Mouse (Mus musculus) thymus, postnatal 14 days (tissue): ENCODE data around the gene Galnt16.

ENCODE experiments used
- DNase-seq: peaks from one replicate; pipeline ENCODE4 v3.0.0; 2021

The Galnt16 gene

DNA sequence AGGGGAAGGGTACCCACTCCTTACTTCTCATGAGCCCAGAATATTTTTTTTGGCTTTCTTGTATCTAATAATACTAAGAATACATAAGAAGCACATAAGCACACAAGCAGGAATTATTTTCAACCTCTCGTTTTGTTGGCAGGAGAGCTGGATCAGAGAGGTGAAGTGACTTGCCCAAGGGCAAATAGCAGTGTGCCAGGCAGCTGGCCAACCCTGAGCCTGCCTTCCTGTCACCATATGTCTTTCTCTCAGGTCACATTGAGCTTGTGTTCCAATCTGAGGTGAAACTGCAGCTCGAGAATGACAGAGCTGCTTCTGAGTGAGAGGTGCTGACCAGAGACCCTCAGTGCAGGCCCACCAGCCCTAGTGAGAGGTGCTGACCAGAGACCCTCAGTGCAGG, 15.8 kb downstream of the Galnt16 start:
- DNase-seq: no peak

DNA sequence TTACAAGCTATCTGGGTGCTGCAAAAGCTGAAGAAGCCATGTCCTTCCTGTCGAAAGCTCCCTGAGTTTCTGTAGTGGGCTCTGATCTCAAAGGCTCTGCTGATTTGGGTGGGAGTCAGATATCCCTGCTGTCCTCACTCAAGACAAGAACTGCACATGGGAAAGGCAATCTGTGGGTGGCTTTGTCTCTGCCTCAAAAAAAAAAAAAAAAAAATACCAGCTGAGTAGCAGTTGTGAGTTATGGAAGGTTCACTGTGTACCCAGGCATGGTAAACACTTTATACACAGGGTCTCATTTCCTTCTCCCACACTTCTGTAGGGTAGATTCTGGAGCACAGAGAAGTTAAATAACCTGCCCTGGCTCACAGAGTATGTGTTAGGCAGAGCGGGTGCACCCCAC, 19.2 kb downstream of the Galnt16 start:
- DNase-seq: no peak

DNA sequence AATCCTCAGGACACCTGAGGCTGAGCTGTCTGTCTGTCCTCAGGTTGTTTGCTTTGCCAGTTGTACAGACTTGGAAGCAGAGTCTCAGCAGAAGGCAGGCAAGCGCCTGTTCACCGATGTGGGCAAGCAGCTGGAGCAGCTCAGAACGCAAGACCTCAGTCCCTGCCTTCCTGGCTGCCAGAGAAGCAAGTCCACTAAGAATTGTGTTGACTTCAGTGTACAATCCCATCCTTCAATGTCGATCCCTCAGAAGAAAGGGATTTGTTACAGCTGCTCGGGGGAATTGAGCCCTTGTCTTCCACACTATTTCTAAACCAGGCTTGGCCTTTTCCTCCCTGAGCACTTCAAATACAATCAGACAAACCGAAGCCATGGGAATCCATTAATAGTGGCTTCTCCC, 20.2 kb downstream of the Galnt16 start:
- DNase-seq: no peak

DNA sequence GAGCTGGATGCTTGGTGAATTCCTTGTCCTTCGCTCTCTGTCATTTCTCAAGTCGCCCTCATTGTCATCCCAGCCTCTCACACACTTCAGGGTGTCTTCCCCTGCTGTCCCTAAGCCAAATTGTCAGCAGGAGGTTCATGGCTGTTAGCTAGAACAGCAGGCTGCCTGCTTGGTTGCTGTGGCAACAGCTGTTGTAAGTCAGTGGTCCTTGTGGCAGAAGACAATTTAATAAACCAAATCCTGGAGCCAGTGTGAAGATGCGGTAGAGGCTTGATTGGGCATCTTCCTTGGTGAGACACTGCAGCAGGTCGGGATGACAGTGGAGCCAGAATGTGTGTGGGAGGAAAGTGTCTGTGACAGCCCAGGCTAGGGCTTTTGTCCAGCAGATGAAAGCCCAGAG, 27.2 kb downstream of the Galnt16 start:
- no peak for DNase-seq

DNA sequence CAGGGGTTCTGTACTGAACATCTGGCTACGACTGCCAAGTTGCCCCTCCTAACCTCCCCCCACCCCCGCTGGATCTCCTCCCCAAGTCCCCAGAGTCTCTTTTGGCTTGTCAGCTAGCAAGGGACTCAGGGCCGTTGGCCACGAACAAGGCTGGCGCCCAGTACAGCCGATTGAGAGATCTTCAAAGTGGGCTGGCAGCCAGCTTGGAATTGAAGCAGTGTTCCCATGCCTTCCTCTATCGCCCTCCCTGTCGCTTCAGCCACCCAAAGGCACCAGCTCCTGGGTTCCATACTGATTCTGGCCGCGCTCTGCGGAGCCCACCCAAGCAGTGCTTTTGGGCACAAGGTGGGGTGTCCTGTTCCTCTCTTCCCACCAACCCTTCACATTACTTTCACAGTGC, 31.6 kb downstream of the Galnt16 start:
- no peak for DNase-seq

DNA sequence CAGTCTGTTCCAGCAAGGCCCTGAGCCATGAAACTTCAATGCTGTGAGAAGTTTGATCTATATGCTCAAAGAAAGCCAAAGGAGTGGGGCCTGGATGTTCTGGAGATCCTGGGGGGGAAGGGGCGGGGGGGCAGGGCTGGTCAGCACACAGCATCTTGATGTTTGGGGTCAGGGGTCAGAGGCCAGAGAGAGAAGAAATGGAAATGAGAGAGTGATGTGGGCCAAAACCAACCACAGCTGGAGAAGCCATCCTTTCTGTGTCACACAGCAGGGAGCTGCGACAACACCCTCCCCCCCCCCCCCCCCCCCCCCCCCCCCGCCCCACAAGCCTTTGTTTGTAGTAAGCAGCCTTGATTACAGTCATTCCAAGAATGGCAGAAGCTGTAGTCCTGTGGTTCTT, 35.1 kb downstream of the Galnt16 start:
- DNase-seq: no peak

DNA sequence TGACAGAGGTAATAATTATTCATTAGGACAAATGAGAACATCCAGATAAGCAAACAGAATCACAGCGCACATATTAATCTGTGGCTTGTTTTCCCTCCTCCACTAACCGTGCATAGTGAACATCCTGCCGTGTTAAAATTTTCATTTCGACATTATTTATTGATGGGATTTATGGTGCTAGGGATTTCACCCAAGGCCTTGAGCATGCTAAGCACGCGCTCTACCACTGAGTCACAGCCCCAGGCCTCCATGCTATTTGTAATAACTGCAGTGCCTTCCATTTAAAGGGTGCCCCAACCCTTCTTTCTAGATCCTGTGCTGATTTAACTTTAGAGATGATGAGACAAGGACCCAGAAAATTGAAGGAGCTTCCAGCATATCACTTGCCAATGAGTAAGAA, 36.2 kb downstream of the Galnt16 start:
- no peak for DNase-seq

DNA sequence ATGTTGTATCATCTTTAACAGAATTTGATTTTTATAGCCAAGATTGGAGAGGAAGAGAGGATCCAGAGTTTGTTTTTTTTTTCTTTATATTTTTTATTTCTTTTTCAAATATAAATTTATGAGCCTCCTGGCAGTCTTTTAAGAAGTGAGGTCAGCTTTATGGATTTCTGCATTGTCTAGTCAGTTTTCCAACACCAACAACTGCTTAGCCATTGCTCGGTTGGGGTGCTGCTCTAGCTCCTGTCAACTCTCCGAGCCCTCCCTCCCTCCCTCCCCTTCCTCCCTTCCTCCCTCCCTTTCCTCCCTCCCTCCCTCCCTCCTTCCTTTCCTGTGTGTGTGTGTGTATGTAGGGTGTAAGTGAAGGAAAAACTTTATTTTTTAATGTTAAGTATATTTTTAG, 43.8 kb downstream of the Galnt16 start:
- no peak for DNase-seq

DNA sequence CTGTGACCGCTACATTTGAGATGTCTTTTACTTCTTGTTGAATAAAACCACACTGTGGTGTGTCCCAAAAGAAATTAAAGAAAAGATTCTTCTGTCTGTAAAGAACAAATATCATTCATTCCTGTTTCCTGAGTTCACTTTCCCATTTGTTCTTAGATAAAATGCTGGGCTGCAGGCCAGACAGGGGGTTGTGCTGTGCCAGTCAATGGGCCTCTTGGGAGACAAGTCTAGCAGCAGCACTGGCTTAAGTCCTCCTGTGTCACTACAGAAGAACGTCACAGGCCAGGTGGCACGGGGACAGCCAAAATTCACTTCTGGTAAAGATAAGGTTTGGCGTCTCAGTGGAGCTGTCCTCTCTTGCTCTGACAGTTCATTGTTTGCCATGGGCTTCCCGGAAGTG, 44.7 kb downstream of the Galnt16 start:
- no peak for DNase-seq

DNA sequence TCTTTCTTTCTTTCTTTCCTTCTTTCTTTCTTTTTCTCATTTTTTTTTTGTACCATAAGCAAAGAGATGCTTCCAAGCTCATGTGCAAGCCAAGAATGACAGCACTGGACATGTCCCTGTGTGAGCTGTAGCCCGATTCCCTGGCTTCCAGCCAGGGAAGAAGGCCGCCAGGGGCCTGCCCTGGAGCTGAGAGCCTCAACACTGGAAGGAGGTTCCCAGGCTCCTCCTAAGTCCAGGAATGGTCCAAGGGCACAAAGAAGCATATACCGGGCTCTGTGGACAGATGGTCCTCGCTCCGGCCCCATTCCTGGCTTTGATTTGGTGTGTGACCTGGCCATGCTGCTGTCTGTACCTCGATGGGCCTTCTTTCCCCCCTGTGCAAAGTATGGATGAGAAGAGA, 46.9 kb downstream of the Galnt16 start:
- no peak for DNase-seq

DNA sequence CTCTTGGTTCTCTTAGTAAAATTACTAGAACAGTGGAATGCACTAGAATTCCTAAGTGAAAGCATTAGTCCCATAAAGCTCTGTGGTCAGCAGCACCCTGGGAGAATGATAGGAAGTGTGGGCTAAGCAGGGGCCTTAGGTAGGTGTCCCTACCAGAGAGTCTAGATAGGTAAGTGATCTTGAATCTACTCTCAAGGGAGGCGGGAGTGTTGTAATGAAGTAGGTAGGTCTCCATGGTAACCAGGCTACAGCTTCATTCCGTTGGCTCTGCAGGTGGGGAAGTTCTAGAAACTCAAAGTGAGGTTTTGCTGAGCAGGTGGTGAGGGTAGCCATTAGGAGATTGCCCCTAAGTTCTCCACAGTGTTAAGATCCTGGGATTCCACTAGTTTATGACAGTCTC, 47.7 kb downstream of the Galnt16 start:
- DNase-seq: no peak

DNA sequence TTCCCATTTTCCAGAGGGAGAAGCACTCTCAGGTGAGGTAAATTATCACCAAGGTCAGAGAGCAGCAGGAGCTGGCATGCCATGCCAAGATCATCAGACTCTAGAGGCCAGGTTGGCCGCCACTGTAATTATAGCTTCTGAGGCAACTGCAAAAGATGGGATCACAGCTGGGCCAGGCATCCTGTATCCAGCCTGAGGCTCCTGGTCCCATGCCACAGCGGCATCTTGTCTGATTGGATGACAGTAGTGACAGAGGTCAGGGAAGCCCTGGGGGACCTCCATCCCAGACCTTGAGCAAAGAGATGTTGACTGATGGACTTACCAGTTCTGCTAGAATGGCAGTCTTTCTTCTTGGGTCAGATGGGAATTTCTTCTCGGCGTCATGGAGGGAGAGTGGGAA, 48.4 kb downstream of the Galnt16 start:
- DNase-seq: no peak

DNA sequence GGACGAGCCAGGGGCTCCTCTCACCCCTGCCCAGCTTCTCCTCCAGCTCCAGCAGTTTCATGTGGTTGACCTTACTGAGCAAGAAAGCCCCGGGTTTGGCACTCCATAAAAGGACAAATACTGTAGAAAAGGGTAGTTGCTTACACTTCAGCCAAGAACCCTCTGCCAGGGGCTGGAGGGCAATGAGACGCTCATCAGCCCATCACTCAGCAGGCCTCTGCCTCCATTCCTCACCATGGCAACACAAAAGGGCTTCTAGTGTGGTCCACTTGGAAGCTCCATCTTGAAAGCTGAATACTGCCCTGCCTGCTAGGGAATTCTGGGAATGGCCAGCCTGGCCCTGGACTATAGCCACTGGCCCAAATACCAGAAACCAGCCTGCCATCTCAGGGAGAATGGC, 49.3 kb downstream of the Galnt16 start:
- no peak for DNase-seq

DNA sequence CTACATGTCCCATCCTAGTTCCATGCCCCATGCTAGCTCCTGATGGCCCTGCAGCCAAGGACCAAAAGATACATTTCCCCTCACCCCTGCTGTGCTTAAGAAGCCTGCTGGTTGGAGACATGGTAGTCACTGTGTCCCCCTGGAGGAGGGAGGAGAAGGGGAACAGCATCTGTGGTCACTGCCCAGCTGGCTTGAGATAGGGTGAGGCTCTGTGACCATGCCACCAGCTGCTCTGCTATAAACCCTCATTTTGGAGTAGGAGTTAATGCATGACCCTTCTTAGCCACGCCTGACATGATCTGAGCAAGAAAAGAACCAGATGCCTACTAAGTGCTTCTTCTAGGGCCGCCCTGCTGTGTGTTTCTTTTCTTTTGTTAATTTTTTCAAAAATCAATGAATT, 51.5 kb downstream of the Galnt16 start:
- DNase-seq: no peak

DNA sequence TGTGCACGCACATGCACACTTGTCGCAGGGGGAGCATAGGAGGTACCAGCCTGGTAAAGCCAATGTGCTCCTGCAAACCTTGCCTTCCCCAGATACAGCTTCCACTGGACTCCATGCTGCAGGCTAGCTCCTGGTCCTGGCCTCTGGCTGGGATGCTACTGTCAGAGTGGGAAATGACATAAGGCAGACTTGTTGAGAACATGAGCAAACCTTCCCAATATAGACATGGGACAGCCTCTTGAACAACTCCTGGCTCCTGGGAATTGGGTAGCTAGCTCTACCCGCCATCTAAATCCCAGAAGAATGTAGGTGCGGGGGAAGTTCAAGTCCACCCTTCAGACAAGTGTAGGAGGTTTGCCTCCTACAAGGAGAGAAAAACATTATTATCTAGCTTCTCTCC, 56.2 kb downstream of the Galnt16 start:
- DNase-seq: no peak

DNA sequence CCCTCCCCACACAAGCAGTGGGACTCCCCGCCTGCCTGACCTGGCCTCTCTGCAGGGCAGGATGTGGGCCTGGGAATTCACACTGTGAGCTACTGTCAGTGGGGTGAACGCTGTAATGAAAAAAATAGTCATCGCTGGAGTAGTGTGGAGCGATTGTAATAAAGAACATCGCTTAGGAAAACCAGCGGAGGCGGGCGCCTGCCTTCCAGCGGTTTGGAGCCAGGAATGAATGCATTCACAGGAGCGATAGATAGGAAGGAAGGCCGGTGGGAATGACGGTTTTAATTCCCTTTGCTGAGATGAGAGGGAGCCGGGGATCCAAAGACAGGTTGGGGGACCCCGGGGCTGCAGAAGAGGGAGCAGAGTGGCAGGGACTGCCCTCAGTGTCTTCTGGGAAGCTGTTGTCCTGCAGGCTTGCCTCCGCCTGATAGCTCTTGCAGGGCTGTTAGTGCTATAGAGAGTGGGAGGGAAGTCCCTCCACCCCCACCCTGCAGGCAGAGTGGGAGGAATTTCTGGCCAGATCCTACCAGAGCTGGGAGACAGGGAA, 56.8 kb downstream of the Galnt16 start:
- DNase-seq: no peak

DNA sequence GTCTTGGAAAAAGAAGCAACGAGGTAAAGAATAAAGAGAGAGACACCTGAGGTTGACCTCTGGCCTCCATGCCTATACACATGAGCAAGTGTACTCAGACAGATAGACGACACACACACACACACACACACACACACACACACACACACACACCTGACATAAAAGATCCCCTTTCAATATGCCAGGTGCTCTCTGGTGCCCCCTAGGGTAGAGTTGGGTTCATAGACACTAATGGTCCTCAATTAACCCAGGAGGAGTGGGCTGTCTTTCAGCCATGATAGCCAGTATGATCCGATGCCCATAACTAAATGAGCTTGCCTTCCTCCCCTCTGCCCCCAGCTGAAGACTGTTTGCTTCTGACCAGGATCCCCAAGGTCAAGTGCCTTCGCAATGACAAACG, 59.0 kb downstream of the Galnt16 start:
- peak; percentile 48 for DNase-seq

DNA sequence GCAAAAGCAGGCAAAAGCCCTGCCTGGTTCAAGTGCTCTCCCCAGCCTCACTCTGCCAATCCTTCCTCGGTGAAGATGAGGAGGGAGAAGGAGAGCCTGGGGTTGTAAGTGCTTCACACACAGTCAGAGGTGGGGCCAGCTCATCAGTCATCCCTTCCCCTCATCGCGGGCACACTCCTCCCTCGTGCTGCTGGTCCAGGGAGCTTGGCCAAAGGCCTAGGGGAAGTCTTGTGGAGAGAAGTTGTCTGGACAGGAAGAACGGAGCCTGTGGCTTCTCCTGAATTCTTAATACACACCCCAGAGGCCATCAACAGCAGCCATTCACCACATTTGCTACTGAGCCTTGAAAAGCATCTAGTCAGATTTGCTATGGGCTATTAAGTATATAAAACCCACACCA, 63.3 kb downstream of the Galnt16 start:
- no peak for DNase-seq

DNA sequence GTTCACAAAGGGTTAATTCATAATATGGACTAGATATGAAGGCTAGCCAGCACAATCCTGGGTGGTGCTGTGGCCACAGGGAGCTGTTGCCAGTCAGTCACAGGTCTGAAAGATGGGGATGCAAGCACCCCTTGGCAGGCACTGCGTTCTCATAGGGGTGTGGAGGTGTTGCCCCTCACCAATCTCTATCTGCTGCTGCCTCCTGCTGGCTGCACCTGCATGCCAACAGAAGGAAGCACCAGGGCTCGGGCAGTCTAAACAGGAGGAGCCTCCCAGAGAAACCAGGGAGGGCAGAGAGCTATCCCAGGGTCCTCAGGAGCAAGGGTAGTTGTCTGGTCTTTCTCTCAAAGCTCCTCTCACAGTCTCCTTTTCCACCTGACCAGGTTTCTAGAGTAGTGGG, 66.9 kb downstream of the Galnt16 start:
- DNase-seq: peak; percentile 40

DNA sequence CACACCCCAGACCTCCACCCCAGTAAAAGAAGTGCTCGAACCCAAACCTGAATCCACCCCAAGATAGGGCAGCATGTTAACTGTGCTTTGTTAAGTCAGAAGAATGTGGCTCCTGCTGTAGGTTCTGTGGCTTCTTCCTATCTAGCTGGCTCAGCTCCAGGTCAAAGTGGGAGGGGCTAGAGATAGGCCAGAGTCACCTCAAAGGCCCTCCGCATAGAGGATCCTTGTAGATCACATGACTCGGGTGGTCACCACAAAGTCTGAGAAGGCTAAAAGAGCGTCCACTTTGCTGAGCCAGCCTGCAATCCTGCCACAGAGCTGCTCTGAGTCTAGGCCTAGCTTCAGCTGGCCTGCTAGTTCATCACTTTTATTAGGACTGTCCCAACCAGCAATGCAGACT, 76.1 kb downstream of the Galnt16 start:
- no peak for DNase-seq

DNA sequence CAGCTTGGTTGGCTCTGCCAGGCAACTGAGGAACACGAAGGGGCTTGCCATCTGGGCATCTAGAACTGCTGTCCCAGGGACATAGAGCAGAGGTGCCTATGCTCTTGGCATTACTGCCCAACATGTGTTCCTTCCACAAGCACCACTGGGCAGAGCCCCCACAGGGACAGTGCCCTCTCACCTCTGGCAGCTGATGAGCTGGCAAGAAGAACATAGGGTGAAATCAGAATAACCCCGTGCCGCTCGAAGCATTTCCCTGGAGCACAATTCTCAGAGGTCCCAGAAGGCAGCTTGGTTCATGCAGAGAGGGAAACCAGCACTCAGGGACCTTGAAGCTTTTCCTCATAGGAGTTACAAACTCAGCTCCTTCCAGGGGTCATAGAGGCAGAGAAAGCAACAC, 76.7 kb downstream of the Galnt16 start:
- DNase-seq: no peak

DNA sequence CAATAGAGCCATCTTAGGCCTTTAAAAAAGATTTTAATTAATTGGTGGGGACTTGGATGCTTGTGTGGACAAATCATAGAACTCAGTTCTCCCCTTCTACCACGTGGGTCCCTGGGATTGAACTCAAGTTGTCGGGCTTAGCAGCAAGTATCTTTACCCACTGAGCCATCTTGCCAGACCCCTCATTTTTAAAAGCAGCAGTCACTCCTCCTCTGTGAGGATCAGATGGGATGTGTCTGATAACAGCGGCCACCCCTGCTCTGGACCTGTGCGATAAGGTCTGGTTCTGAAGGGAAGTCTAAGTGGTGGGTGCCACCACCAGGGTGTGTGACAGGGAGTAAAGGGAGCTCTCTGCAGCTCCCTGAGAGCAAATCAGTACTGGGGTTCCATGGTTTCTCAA, 77.5 kb downstream of the Galnt16 start:
- no peak for DNase-seq

DNA sequence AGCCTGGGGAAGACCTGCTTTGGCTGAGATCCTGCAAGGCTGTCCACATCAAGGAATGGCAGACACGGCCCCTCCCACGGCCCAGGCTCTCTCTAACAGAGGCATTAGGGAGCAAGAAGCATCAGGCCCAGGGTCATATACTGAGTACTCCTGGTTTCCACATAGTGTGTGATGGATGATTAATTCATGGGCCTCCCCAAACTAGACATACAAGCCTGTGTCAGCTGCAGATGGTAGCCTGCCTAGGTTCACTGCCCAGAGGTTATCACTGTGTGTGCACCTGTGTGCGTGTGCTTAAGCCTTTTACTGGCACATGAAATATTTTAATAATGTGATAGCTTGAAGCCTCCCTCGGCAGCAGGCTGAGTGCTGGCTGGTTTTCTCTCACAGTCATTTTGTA, 77.9 kb downstream of the Galnt16 start:
- no peak for DNase-seq

DNA sequence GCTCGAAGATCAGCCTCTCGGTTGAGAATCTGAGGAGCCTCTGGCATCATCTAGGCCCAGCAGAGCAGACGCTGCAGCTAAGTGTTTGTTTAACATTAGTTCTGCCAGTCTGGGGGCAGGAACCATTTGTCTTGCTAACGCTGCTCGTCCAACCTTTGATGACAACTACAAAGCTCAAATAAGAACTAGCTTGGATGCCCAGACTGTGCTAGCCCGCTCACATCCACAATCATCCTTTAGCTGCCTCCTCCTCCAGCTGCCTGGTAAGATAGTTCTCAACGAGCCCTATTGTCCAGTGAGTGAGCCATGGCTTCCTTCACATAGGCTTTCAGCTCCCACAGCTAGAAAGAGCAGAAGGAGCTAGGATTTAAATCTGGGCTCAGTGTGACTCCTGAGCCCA, 80.2 kb downstream of the Galnt16 start:
- DNase-seq: no peak

DNA sequence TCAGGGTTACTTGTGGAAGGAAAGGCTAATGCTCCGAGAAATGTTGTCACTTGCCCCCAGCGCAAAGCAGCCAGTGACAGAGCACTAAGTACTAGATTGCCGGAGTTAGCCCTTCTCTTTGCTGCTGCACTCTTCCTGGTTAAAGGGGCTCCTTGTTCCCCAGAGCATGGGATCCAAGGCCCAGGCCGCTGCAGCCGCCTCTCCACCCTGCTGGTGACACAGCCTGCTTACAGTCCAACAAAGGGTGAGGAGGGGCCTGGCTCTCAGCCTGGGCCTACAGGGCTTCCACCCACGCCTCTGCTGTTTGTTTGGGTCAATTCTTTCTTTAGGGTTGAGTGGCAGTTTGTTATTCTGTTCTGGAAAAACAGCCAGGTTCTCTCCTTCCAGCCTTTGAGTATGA, 80.7 kb downstream of the Galnt16 start:
- no peak for DNase-seq

DNA sequence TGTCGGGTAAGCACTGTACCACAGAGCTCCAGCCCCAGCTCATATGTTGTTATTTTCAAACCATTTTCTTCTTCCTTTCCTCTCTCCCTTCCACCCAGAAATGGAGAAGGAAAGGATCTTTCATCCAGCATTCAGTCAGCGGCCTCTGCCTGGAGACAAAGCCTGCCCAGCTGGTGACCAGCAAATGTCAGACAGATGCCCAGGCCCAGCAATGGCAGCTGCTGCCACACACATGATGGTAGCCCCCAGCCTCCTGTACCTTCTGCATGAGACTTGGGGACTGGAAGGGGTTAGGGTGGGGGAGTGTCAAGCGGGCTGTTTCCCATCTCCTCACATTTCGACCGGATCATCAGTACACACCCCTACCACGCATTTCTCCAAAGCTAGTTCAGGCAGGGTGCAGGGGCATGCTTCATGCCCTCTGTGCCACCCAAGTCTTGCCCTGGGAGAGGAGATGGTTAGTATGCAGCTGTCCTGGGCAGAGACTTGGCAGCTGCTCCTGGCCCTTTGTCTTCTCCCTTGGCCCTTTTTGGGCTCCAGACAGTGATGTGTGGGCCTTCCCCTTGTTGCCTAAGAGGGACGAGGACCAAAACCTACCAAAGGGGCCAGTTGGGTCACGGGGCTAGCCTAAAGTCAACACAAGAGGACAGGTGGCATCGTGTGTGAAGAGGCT, 83.7 kb downstream of the Galnt16 start:
- no peak for DNase-seq
